Comparison of ENCODE assay signal across 14 mouse cellular contexts in the genomic region with DNA sequence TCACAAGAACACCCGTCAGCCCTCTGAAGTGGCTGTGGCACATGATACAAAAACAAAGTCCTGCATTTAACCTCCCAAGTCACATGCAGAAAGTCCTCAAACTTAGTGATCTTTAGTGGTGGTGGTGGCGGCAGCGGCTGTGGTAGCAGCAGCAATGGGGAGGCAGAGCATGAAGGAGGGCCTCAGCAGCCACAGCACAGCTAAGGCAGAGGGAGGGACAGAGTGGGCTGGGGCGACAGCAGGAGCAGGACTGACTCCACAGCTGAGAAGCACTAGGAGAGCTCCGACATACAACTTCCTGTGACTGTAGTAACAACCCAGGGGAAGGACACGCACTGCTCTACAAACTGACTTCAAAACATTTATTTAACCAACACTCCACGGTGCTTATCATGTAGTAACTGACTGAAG. TPM values are rescaled to one million over a fixed set of nuclear protein-coding genes. Genes with fewer than 3 reads are reported as not detected.
A peak's percentile ranks its signal among the peaks of the same experiment; 100 is the strongest.
DNase-seq lines count a peak whose midpoint lies in the region; ATAC-seq and TF ChIP-seq lines count a peak whose summit lies in the region.
"Had no signal": no experiment of that assay in that cellular context is flagged by ENCODE, and none has a peak within 500 bp of the region (broad histone marks: within the 10 kb centered on the region; RNA-seq: fewer than 3 reads in every experiment).

No protein-coding gene starts in this region.

- H3K9ac ChIP-seq in liver, embryonic 11.5 days (ENCODE audit: low read depth, low read length): no peak overlapping the region
- no peak overlapping the region for H3K9ac ChIP-seq in liver, postnatal 0 days (replicated peaks)
- H3K9ac ChIP-seq in intestine, embryonic 16.5 days (ENCODE audit: low read depth, low read length): no peak overlapping the region
- H3K9ac ChIP-seq: embryonic facial prominence, embryonic 12.5 days; hindbrain, embryonic 12.5 days; lung, embryonic 14.5 days had no signal

- no peak overlapping the region for H3K4me3 ChIP-seq in liver, embryonic 11.5 days (ENCODE audit: low read depth, low read length)
- H3K4me3 ChIP-seq in liver, postnatal 0 days (ENCODE audit: low read depth, low read length): no peak overlapping the region
- H3K4me3 ChIP-seq in G1E (ENCODE audit: low read depth, low read length): no peak overlapping the region; the same call in 1 of the 2 replicates
- no peak overlapping the region for H3K4me3 ChIP-seq in intestine, embryonic 16.5 days (ENCODE audit: low read length)
- H3K4me3 ChIP-seq: embryonic facial prominence, embryonic 12.5 days; hindbrain, embryonic 12.5 days had no signal

- no peak overlapping the region for H3K4me2 ChIP-seq in liver, embryonic 11.5 days
- H3K4me2 ChIP-seq in liver, postnatal 0 days (ENCODE audit: low read depth, low read length): no peak overlapping the region
- no peak overlapping the region for H3K4me2 ChIP-seq in intestine, embryonic 16.5 days (ENCODE audit: low read depth, low read length)
- H3K4me2 ChIP-seq: embryonic facial prominence, embryonic 12.5 days; hindbrain, embryonic 12.5 days; lung, embryonic 14.5 days had no signal

- no peak for TF ChIP-seq EP300 in liver, postnatal 0 days (IDR thresholded peaks at IDR 0.05; ENCODE audit: low read depth)

- WGBS in liver, embryonic 11.5 days: 63% methylated on average over 7 of the region's 7 CpGs
- 42% methylated on average over 7 of the region's 7 CpGs for WGBS in liver, postnatal 0 days (ENCODE audit: insufficient replicate concordance)
- WGBS in intestine, embryonic 16.5 days: 50% methylated on average over 7 of the region's 7 CpGs

- no peaks in the 10 kb centered on the region for H3K27me3 ChIP-seq in liver, embryonic 11.5 days (replicated peaks; ENCODE audit: control insufficient read depth, insufficient read depth, low read length)
- H3K27me3 ChIP-seq in liver, postnatal 0 days (ENCODE audit: insufficient read depth, low read length): no peaks in the 10 kb centered on the region
- no peaks in the 10 kb centered on the region for H3K27me3 ChIP-seq in G1E (ENCODE audit: insufficient read depth, low read length)
- H3K27me3 ChIP-seq in intestine, embryonic 16.5 days (replicated peaks; ENCODE audit: control insufficient read depth, insufficient read depth, low read length): no peaks in the 10 kb centered on the region
- H3K27me3 ChIP-seq: embryonic facial prominence, embryonic 12.5 days; hindbrain, embryonic 12.5 days had no signal

- 0 out of 2 replicates have a peak overlapping the region, but pooled peaks have one; percentile 16 for H3K27ac ChIP-seq in liver, embryonic 11.5 days (ENCODE audit: low read depth, low read length)
- no peak overlapping the region for H3K27ac ChIP-seq in liver, postnatal 0 days (ENCODE audit: low read depth)
- H3K27ac ChIP-seq in intestine, embryonic 16.5 days (ENCODE audit: low read length): 0 out of 2 replicates have a peak overlapping the region, but pooled peaks have one; percentile 11
- H3K27ac ChIP-seq: embryonic facial prominence, embryonic 12.5 days; hindbrain, embryonic 12.5 days had no signal

- H3K36me3 ChIP-seq in liver, embryonic 11.5 days (ENCODE audit: control insufficient read depth, insufficient read depth, low read length): no peaks in the 10 kb centered on the region; the same call in 1 of the 2 replicates
- no peaks in the 10 kb centered on the region for H3K36me3 ChIP-seq in liver, postnatal 0 days (replicated peaks; ENCODE audit: insufficient read depth, low read length)
- H3K36me3 ChIP-seq in G1E (replicated peaks): peaks cover 25% of the 10 kb centered on the region
- 0 out of 2 replicates have a peak, but pooled peaks cover 3% of the 10 kb centered on the region for H3K36me3 ChIP-seq in intestine, embryonic 16.5 days (ENCODE audit: control insufficient read depth, insufficient read depth, low read length)
- H3K36me3 ChIP-seq: embryonic facial prominence, embryonic 12.5 days; hindbrain, embryonic 12.5 days had no signal

- ATAC-seq in liver, embryonic 11.5 days (replicated peaks; ENCODE audit: low FRiP score): 0 out of 2 replicates have a peak, but pooled peaks have one; percentile 33
- ATAC-seq in liver, postnatal 0 days: no peak
- peak; percentile 54; the same call in 1 of the 2 replicates for ATAC-seq in G1E (ENCODE audit: extremely low read depth, insufficient number of reproducible peaks, low FRiP score, poor library complexity, severe bottlenecking)
- peak; percentile 34; the same call in 1 of the 2 replicates for ATAC-seq in intestine, embryonic 16.5 days
- ATAC-seq: forebrain, embryonic 16.5 days had no signal

- no peaks in the 10 kb centered on the region for H3K9me3 ChIP-seq in liver, embryonic 11.5 days (ENCODE audit: control insufficient read depth, low read length)
- no peaks in the 10 kb centered on the region for H3K9me3 ChIP-seq in liver, postnatal 0 days (ENCODE audit: low read length)
- H3K9me3 ChIP-seq in G1E (replicated peaks): no peaks in the 10 kb centered on the region
- H3K9me3 ChIP-seq in intestine, embryonic 16.5 days (ENCODE audit: control insufficient read depth, low read length): no peaks in the 10 kb centered on the region
- H3K9me3 ChIP-seq: embryonic facial prominence, embryonic 12.5 days; hindbrain, embryonic 12.5 days had no signal

- no peak for TF ChIP-seq CTCF in liver, postnatal 0 days (IDR thresholded peaks at IDR 0.05; ENCODE audit: low read depth)
- no peak for TF ChIP-seq CTCF in G1E (IDR thresholded peaks at IDR 0.05; ENCODE audit: low read depth, low read length)

- peak; percentile 27 for DNase-seq in liver, embryonic 11.5 days (ENCODE audit: low spot score)
- no peak for DNase-seq in liver, postnatal 0 days
- no peak for DNase-seq in G1E (ENCODE audit: low spot score)
- peak; percentile 50 to 52 for DNase-seq in thymus, postnatal 10 days (ENCODE audit: low spot score in 2 of 2)
- DNase-seq in adrenal gland, adult (ENCODE audit: inconsistent age in 2 of 2, low spot score in 1 of 2): no peak
- DNase-seq in adrenal gland, postnatal 14 days: no peak
- DNase-seq: adrenal gland, postnatal 10 days; cerebellum, adult 9-11 months; kidney, postnatal 14 days; lung, embryonic 14.5 days had no signal

- peaks cover 42% of the 10 kb centered on the region for H3K4me1 ChIP-seq in liver, embryonic 11.5 days (replicated peaks; ENCODE audit: control insufficient read depth, insufficient read depth, low read length)
- peaks cover 37% of the 10 kb centered on the region for H3K4me1 ChIP-seq in liver, postnatal 0 days (ENCODE audit: insufficient read depth)
- H3K4me1 ChIP-seq in G1E (ENCODE audit: insufficient read depth, low read depth, low read length): peaks cover 59% of the 10 kb centered on the region
- H3K4me1 ChIP-seq in intestine, embryonic 16.5 days (ENCODE audit: control insufficient read depth, insufficient read depth, low read length): peaks cover 25% of the 10 kb centered on the region

RNA-seq across cellular contexts. Expression of gene Frs2, which starts 29.9 kb away (rescaled TPM):
- polyA plus RNA-seq in liver, embryonic 11.5 days (2014; fragmentation: Nextera tagmentation; extraction: Ambion mirVana): 21.3 and 23.5 TPM in 2 replicates
- 7.7 and 8.0 TPM in 2 replicates for polyA plus RNA-seq in liver, postnatal 0 days (2015; fragmentation: Nextera tagmentation; extraction: Ambion mirVana)
- 105 and 107 TPM in 2 replicates for total RNA-seq in G1E (2014; fragmentation: Nextera tagmentation)
- 15.9 and 19.6 TPM in 2 replicates for total RNA-seq in G1E (2017)
- polyA plus RNA-seq in G1E (2012): 12.8 and 16.6 TPM in 2 replicates
- 13.9 and 15.6 TPM in 2 replicates for polyA plus RNA-seq in intestine, embryonic 16.5 days (2015; fragmentation: Nextera tagmentation; extraction: Ambion mirVana)
- 26.4 and 30.9 TPM in 2 replicates for total RNA-seq in adrenal gland, postnatal 14 days (2021)

RNA-seq across cellular contexts. Expression of gene Cct2, which starts 54.8 kb away (rescaled TPM):
- 414 and 416 TPM in 2 replicates for polyA plus RNA-seq in liver, embryonic 11.5 days (2014; fragmentation: Nextera tagmentation; extraction: Ambion mirVana)
- 101 and 105 TPM in 2 replicates for polyA plus RNA-seq in liver, postnatal 0 days (2015; fragmentation: Nextera tagmentation; extraction: Ambion mirVana)
- total RNA-seq in G1E (2014; fragmentation: Nextera tagmentation) (535 and 554 TPM in 2 replicates), G1E (2017) (620 and 644 TPM in 2 replicates)
- polyA plus RNA-seq in G1E (2012): 38.5 and 38.6 TPM in 2 replicates
- polyA plus RNA-seq in intestine, embryonic 16.5 days (2015; fragmentation: Nextera tagmentation; extraction: Ambion mirVana): 216 and 238 TPM in 2 replicates
- 224 and 240 TPM in 2 replicates for total RNA-seq in adrenal gland, postnatal 14 days (2021)

Comparison
In these comparisons a context has a peak if more than half of its experiments do, and no peak if none do; other contexts are left out.
1. DNase-seq: peak in liver, embryonic 11.5 days (single experiment) and thymus, postnatal 10 days (2 of 2); none in liver, postnatal 0 days (single experiment), G1E (single experiment), adrenal gland, adult (0 of 2) and adrenal gland, postnatal 14 days (single experiment).